Mouse (Mus musculus) monocyte, adult 2 months (primary cell): Measurements from ENCODE around the gene Eid2.
A peak's percentile ranks its signal among the peaks of the same experiment; 100 is the strongest.

Experiments
- DNase-seq, 2 experiments: peaks; one replicate each; pipeline ENCODE4 v3.0.0; 2022; ENCODE audit warnings: low spot score in 2 of 2, low read depth in 1 of 2

Eid2 gene

GRCm38 (mm10) chr7:28290638-28291590, 23.2 kb downstream of the Eid2 start, which contains the start of gene Selenov:
TSS of gene Selenov (minus strand) at chr7:28291186.
- no peak for DNase-seq

GRCm38 (mm10) chr7:28294481-28294880, 26.8 kb downstream of the Eid2 start:
- no peak for DNase-seq

- DNase-seq: no peak
Measured at GRCm38 (mm10) chr7:28298837-28299625, 31.4 kb downstream of the Eid2 start.

GRCm38 (mm10) chr7:28301616-28302433, 34.1 kb downstream of the Eid2 start, which contains the start of gene Dll3:
TSS of gene Dll3 (minus strand) at chr7:28302238.
- DNase-seq: no peak

- no peak for DNase-seq
Measured at GRCm38 (mm10) chr7:28305641-28306040, 38.0 kb downstream of the Eid2 start.

- no peak for DNase-seq
Measured at GRCm38 (mm10) chr7:28306216-28306615, 38.5 kb downstream of the Eid2 start.

- DNase-seq: no peak
Measured at GRCm38 (mm10) chr7:28309737-28310136, 42.1 kb downstream of the Eid2 start.

- no peak for DNase-seq
Measured at GRCm38 (mm10) chr7:28311151-28311925, 43.7 kb downstream of the Eid2 start.

- peak; percentile 92 to 93 for DNase-seq
Measured at GRCm38 (mm10) chr7:28311926-28312543, 44.4 kb downstream of the Eid2 start, which contains the start of gene Timm50. TSS of gene Timm50 (minus strand) at chr7:28312072.

GRCm38 (mm10) chr7:28318036-28318435, 50.4 kb downstream of the Eid2 start:
- no peak for DNase-seq

GRCm38 (mm10) chr7:28318714-28319113, 51.0 kb downstream of the Eid2 start:
- DNase-seq: no peak
